Mouse (Mus musculus) lung, embryonic 14.5 days (tissue): ENCODE measurements around the gene Muc16. TPM values are rescaled to one million over a fixed set of nuclear protein-coding genes. Genes with fewer than 3 reads are reported as not detected.
A peak's percentile ranks its signal among the peaks of the same experiment; 100 is the strongest.

Source experiments
- ATAC-seq: fragments of 200-750 bp; cut with Nextera tagmentation; 2 replicates; pipeline ENCODE4 v1.8.0; 2017; ENCODE audit warnings: mild to moderate bottlenecking, moderate TSS enrichment, moderate library complexity; ENCODE audit not compliant: insufficient read depth
- DNase-seq: peaks from one replicate; pipeline ENCODE4 v3.0.0-alpha.2; 2015
- H3K27ac ChIP-seq: fragments of 300-500 bp; sonication (generic); 2 replicates; pipeline ENCODE4 v1.5.1; 2014; ENCODE audit warnings: low read depth, mild to moderate bottlenecking, moderate library complexity
- H3K27me3 ChIP-seq: fragments of 300-500 bp; sonication (generic); 2 replicates; pipeline ENCODE4 v1.6.1; 2014; ENCODE audit warnings: low read length, control low read depth; ENCODE audit not compliant: insufficient read depth
- H3K36me3 ChIP-seq: fragments of 300-500 bp; sonication (generic); 2 replicates; pipeline ENCODE4 v1.6.1; 2014; ENCODE audit warnings: control low read depth; ENCODE audit not compliant: insufficient read depth
- H3K4me1 ChIP-seq: fragments of 300-500 bp; sonication (generic); 2 replicates; pipeline ENCODE4 v1.6.1; 2014; ENCODE audit warnings: antibody characterized with exemption, control low read depth; ENCODE audit not compliant: insufficient read depth
- H3K4me2 ChIP-seq: fragments of 300-500 bp; sonication (generic); 2 replicates; pipeline ENCODE4 v1.6.1; 2014; ENCODE audit warnings: mild to moderate bottlenecking
- H3K4me3 ChIP-seq: fragments of 300-500 bp; sonication (generic); 2 replicates; pipeline ENCODE4 v1.5.1; 2014; ENCODE audit warnings: low read depth, low read length
- H3K9ac ChIP-seq: fragments of 300-500 bp; sonication (generic); 2 replicates; pipeline ENCODE4 v1.6.1; 2014
- H3K9me3 ChIP-seq: fragments of 300-500 bp; sonication (generic); 2 replicates; pipeline ENCODE4 v1.6.1; 2016; ENCODE audit warnings: low read depth, low read length, control low read depth
- CTCF ChIP-seq: IDR thresholded peaks from 2 replicates; pipeline ENCODE4 v1.5.1; 2016; ENCODE audit warnings: antibody characterized with exemption, low read depth
- WGBS: fragments of 180-500 bp; shearing (Covaris S2); extraction: QIAGEN DNeasy Blood & Tissue Kit; methylation state at CpG from one replicate; pipeline ENCODE4 v1.1.7; 2014; 5-methylcytosine and 5-hydroxymethylcytosine counted together
- microRNA-seq: library from miRNA; unstranded; fragments of <30 nt; microRNA quantifications from one replicate; pipeline ENCODE4, GENCODE M21; 2016; ENCODE audit warnings: borderline number of aligned reads
- polyA plus RNA-seq: library from polyadenylated mRNA; unstranded; fragments of >200 nt; fragmentation: Nextera tagmentation; extraction: Ambion mirVana; gene quantifications from 2 replicates; pipeline ENCODE4 v1.2.1, GENCODE M21; 2014

Muc16 gene
- polyA plus RNA-seq, 1 experiment from 2014 or later: 1.4 TPM

- H3K27ac ChIP-seq: no peak within 1 kb of the TSS
- ATAC-seq (no peak), DNase-seq (no peak)
- no peaks in the 10 kb centered on the region for H3K27me3 ChIP-seq
- no peak for TF ChIP-seq CTCF
- no peak within 1 kb of the TSS for H3K9ac ChIP-seq
- no peaks in the 10 kb centered on the region for H3K36me3 ChIP-seq
- H3K4me3 ChIP-seq: no peak within 1 kb of the TSS
- no peak within 1 kb of the TSS for H3K4me2 ChIP-seq
- 74% methylated on average over 3 of the region's 3 CpGs for WGBS
- H3K4me1 ChIP-seq: no peaks in the 10 kb centered on the region
- no peaks in the 10 kb centered on the region for H3K9me3 ChIP-seq
Measured at GRCm38 (mm10) chr9:18478168-18478567, 196.2 kb downstream of the Muc16 start, which contains the start of the genes Zfp558 and Mbd3l1. TSS of gene Zfp558 (minus strand) at chr9:18478268. TSS of gene Mbd3l1 (plus strand) at chr9:18478359.

- peak overlapping the region; percentile 62 for H3K4me3 ChIP-seq
- peak overlapping the region; percentile 72 for H3K4me2 ChIP-seq
- H3K9me3 ChIP-seq: no peaks in the 10 kb centered on the region
- DNase-seq (peak; percentile 93), ATAC-seq (peak; percentile 99)
- peak; percentile 24; the same call in 1 of the 2 replicates for TF ChIP-seq CTCF
- H3K27me3 ChIP-seq: no peaks in the 10 kb centered on the region
- H3K9ac ChIP-seq: peak overlapping the region; percentile 65
- peaks cover 4% of the 10 kb centered on the region; the same call in 1 of the 2 replicates for H3K36me3 ChIP-seq
- no peaks in the 10 kb centered on the region for H3K4me1 ChIP-seq
- peak overlapping the region; percentile 92 for H3K27ac ChIP-seq
- 4% methylated on average over 38 of the region's 39 CpGs for WGBS
Measured at GRCm38 (mm10) chr9:18473324-18474128, 200.8 kb downstream of the Muc16 start.

DNA sequence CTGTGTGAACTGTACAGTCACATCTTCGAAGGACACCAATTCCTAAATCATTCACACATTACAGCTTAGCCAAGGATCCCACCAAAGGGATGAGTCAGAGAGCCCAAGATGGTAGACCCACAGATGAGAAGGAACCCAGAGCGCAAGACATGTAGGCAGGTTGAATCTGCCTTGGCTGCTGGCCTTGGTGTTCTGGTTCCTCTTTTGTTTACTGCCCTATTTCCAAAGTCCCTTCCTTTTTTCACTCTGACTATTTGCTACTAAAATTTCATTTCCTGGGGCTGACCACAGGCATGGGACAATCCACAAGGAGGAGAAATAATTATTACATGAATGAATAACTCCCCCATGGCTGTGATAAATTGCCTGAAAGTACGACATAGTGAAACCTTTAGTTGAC lies 206.3 kb downstream of the Muc16 start:
- H3K27me3 ChIP-seq: no peaks in the 10 kb centered on the region
- H3K36me3 ChIP-seq: peaks cover 12% of the 10 kb centered on the region
- WGBS: 84% methylated on average over 3 of the region's 3 CpGs
- H3K4me2 ChIP-seq: no peak overlapping the region
- no peak for TF ChIP-seq CTCF
- H3K4me1 ChIP-seq: no peaks in the 10 kb centered on the region
- H3K9me3 ChIP-seq: no peaks in the 10 kb centered on the region; the same call in 1 of the 2 replicates
- no peak overlapping the region for H3K27ac ChIP-seq
- ATAC-seq (no peak), DNase-seq (no peak)
- H3K4me3 ChIP-seq: no peak overlapping the region
- H3K9ac ChIP-seq: no peak overlapping the region

DNA sequence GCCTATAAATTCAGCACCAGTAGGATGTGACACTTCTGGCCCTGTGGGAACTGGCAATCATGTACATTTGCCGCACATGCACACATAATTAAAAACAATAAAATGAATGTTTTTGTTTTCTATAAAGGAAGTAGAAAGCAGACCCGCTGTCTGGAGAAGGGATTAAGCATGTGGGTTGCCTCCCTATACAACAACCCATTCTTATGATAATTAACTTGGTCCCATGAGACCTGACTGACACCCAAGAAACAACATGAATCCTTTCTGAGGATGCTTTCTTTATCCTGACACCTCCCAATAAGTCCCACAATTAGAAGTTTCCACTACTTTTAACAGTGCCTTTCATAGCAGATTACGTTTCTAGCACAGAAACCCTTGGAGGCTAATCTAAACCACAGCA lies 207.0 kb downstream of the Muc16 start:
- no peak overlapping the region for H3K9ac ChIP-seq
- ATAC-seq (no peak), DNase-seq (no peak)
- H3K4me2 ChIP-seq: no peak overlapping the region
- H3K27ac ChIP-seq: no peak overlapping the region
- no peaks in the 10 kb centered on the region for H3K27me3 ChIP-seq
- H3K4me1 ChIP-seq: no peaks in the 10 kb centered on the region
- H3K9me3 ChIP-seq: no peaks in the 10 kb centered on the region; the same call in 1 of the 2 replicates
- H3K36me3 ChIP-seq: peaks cover 12% of the 10 kb centered on the region
- WGBS: 79% methylated on average over 3 of the region's 3 CpGs
- H3K4me3 ChIP-seq: no peak overlapping the region
- TF ChIP-seq CTCF: no peak

- no peak for TF ChIP-seq CTCF
- no peak overlapping the region for H3K4me2 ChIP-seq
- no peaks in the 10 kb centered on the region for H3K27me3 ChIP-seq
- no peak overlapping the region for H3K27ac ChIP-seq
- no peak overlapping the region for H3K4me3 ChIP-seq
- H3K9ac ChIP-seq: no peak overlapping the region
- no peak for DNase-seq
- 0 out of 2 replicates have a peak, but pooled peaks cover 6% of the 10 kb centered on the region for H3K9me3 ChIP-seq
- 90% methylated on average over 4 of the region's 4 CpGs for WGBS
- H3K36me3 ChIP-seq: peaks cover 35% of the 10 kb centered on the region
- ATAC-seq: no peak
- no peaks in the 10 kb centered on the region for H3K4me1 ChIP-seq
Measured at GRCm38 (mm10) chr9:18456520-18456919, 217.8 kb downstream of the Muc16 start.

Small RNA genes lying within 50 kb of the gene (microRNA-seq; reads per million reads assigned to microRNA genes)
- not detected for gene Gm22854

Other genes starting within 250 kb of the Muc16 start
- not detected in 2 replicates for gene Mbd3l2, start 243.9 kb downstream of the Muc16 start, polyA plus RNA-seq
- 7.0 and 8.0 TPM in 2 replicates for gene Zfp558, start 196.3 kb downstream of the Muc16 start, polyA plus RNA-seq
- gene Mbd3l1, start 196.2 kb downstream of the Muc16 start, polyA plus RNA-seq: not detected in 2 replicates
- not detected in 2 replicates for gene Olfr24, start 89.5 kb upstream of the Muc16 start, polyA plus RNA-seq
- gene Olfr828, start 145.0 kb upstream of the Muc16 start, polyA plus RNA-seq: not detected in 2 replicates
- not detected in 2 replicates for gene Olfr829, start 180.4 kb upstream of the Muc16 start, polyA plus RNA-seq
- gene Olfr830, start 200.2 kb upstream of the Muc16 start, polyA plus RNA-seq: not detected in 2 replicates